Mouse (Mus musculus): ENCODE data around the gene Tomm34.

Tomm34 gene

GRCm38 (mm10) chr2:164009227-164009626 is 61.7 kb downstream of the Tomm34 start:
- DNase-seq = peak; percentile 31

GRCm38 (mm10) chr2:164007987-164008545 is 62.9 kb downstream of the Tomm34 start:
- DNase-seq = no peak

- no peak for DNase-seq
Measured at GRCm38 (mm10) chr2:164007547-164007946, 63.4 kb downstream of the Tomm34 start.

- peak; percentile 71 for DNase-seq
Measured at GRCm38 (mm10) chr2:164006932-164007331, 64.0 kb downstream of the Tomm34 start.

GRCm38 (mm10) chr2:164004503-164004902 is 66.5 kb downstream of the Tomm34 start:
- no peak for DNase-seq
